Mouse (Mus musculus) forebrain, embryonic 11.5 days (tissue): ENCODE results near the gene Plekha5. TPM values are rescaled to one million over a fixed set of nuclear protein-coding genes. Genes with fewer than 3 reads are reported as not detected.
"Not testable (repeated sequence)": the region's sequence is repeated elsewhere in the genome, so short reads cannot be mapped to it uniquely, and the experiment has no call there.

Source experiments
- ATAC-seq: fragments of 200-750 bp; cut with Nextera tagmentation; replicated peaks from 2 replicates; pipeline ENCODE4 v1.8.0; 2017; ENCODE audit warnings: moderate TSS enrichment; ENCODE audit not compliant: low FRiP score
- DNase-seq: peaks from one replicate; pipeline ENCODE4 v3.0.0-alpha.2; 2017; ENCODE audit warnings: low spot score
- H3K27ac ChIP-seq: fragments of 300-500 bp; sonication (generic); 2 replicates; pipeline ENCODE4 v1.5.1; 2014; ENCODE audit warnings: low read depth, low read length
- H3K27me3 ChIP-seq: fragments of 300-500 bp; sonication (generic); 2 replicates; pipeline ENCODE4 v1.6.1; 2014; ENCODE audit warnings: mild to moderate bottlenecking, low read length, mixed read lengths; ENCODE audit not compliant: control insufficient read depth, insufficient read depth
- H3K36me3 ChIP-seq: fragments of 300-500 bp; sonication (generic); 2 replicates; pipeline ENCODE4 v1.6.1; 2014; ENCODE audit warnings: mild to moderate bottlenecking, low read length, moderate library complexity, mixed read lengths; ENCODE audit not compliant: control insufficient read depth, insufficient read depth
- H3K4me1 ChIP-seq: fragments of 300-500 bp; sonication (generic); replicated peaks from 2 replicates; pipeline ENCODE4 v1.6.1; 2014; ENCODE audit warnings: low read length, mixed read lengths; ENCODE audit not compliant: control insufficient read depth, insufficient read depth
- H3K4me2 ChIP-seq: fragments of 300-500 bp; sonication (generic); 2 replicates; pipeline ENCODE4 v1.6.1; 2014; ENCODE audit warnings: low read depth, mild to moderate bottlenecking, low read length, moderate library complexity, mixed read lengths; ENCODE audit not compliant: severe bottlenecking
- H3K4me3 ChIP-seq: fragments of 300-500 bp; sonication (generic); 2 replicates; pipeline ENCODE4 v1.5.1; 2014; ENCODE audit warnings: low read depth, low read length
- H3K9ac ChIP-seq: fragments of 300-500 bp; sonication (generic); 2 replicates; pipeline ENCODE4 v1.6.1; 2014; ENCODE audit warnings: low read length
- H3K9me3 ChIP-seq: fragments of 300-500 bp; sonication (generic); 2 replicates; pipeline ENCODE4 v1.6.1; 2016; ENCODE audit warnings: low read length, mixed read lengths; ENCODE audit not compliant: control insufficient read depth
- WGBS: fragments of 180-500 bp; shearing (Covaris S2); extraction: QIAGEN DNeasy Blood & Tissue Kit; methylation state at CpG from one replicate; pipeline ENCODE4 v1.1.7; 2014; 5-methylcytosine and 5-hydroxymethylcytosine counted together
- polyA plus RNA-seq: library from polyadenylated mRNA; unstranded; fragments of >200 nt; fragmentation: Nextera tagmentation; extraction: Ambion mirVana; gene quantifications from 2 replicates; pipeline ENCODE4 v1.2.1, GENCODE M21; 2014

The Plekha5 gene
- polyA plus RNA-seq, 1 experiment from 2014 or later: 63.1 TPM

DNA sequence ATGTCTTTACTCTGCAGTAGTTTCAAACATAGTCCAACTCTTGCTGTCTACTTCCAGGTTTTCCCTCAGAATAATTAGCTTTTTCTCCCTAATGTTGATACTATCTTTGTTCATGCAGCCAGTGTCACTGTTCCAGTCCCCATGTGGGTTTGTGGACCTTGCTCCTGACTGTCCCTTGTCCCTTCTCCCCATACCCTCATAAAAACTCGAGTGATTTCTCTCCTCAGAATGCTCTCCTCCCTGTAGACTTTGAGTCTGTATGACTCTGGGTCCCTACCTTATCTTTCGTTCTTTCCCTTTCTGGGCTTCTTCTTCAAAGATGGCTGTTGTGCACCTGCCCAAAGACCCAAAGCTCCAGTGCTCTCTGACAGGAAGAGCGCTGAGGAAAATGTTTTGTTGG, 64.8 kb downstream of the Plekha5 start:
- H3K36me3 ChIP-seq: no peaks in the 10 kb centered on the region
- H3K27ac ChIP-seq: no peak overlapping the region
- DNase-seq: no peak
- no peak overlapping the region for H3K4me2 ChIP-seq
- no peak overlapping the region for H3K4me3 ChIP-seq
- H3K27me3 ChIP-seq: no peaks in the 10 kb centered on the region
- no peaks in the 10 kb centered on the region for H3K4me1 ChIP-seq
- ATAC-seq: no peak
- WGBS: 95% methylated on average over 3 of the region's 3 CpGs
- H3K9ac ChIP-seq: no peak overlapping the region
- no peaks in the 10 kb centered on the region for H3K9me3 ChIP-seq

DNA sequence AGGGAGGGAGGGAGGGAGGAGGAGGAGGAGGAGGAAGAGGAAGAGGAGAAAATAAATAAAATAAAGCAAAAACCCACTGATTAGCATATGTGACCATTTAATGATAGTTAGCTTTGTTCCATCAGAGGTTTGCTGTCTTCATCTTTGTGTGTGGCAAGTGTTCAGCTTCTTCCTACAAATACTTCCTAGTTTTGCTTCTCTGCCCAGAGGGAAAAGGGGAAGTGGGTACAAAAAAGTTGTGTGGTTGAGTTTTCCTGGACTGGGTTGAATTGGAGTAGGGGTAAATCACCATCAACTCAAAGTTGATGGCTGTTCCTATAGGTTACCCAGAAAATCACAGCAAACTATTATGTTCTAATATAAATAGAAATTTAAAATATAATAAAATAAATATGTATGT, 65.7 kb downstream of the Plekha5 start:
- H3K27ac ChIP-seq: no peak overlapping the region
- DNase-seq (no peak), ATAC-seq (no peak)
- H3K27me3 ChIP-seq: no peaks in the 10 kb centered on the region
- no peak overlapping the region for H3K4me3 ChIP-seq
- H3K9ac ChIP-seq: no peak overlapping the region
- H3K9me3 ChIP-seq: no peaks in the 10 kb centered on the region
- no peaks in the 10 kb centered on the region for H3K4me1 ChIP-seq
- no peak overlapping the region for H3K4me2 ChIP-seq
- H3K36me3 ChIP-seq: no peaks in the 10 kb centered on the region

DNA sequence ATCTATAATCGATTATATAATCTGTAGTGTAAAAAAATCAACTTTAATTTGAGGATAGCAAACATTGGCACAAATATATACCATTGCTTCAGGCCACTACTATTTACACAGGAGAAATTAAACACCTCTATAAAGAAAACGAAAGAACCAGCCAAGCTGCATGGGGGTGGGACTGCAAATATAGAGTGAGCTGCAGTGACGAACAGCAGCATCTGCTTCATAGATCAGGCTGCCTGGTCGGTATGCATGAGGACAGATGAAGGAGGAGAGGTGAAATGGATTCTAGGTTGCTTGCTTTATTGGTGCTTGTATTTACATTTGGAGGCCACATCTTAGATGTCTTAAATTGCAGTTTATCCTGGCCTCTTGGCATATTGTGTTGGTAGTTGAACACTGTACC, 66.4 kb downstream of the Plekha5 start:
- Histone ChIP-seq H3K4me1 (no peaks in the 10 kb centered on the region), H3K27ac (no peak overlapping the region), H3K9me3 (no peaks in the 10 kb centered on the region), H3K4me2 (no peak overlapping the region), H3K4me3 (no peak overlapping the region), H3K9ac (no peak overlapping the region), H3K27me3 (no peaks in the 10 kb centered on the region), H3K36me3 (no peaks in the 10 kb centered on the region)
- no peak for ATAC-seq
- 87% methylated on average over 4 of the region's 4 CpGs for WGBS
- DNase-seq: no peak

GRCm38 (mm10) chr6:140490921-140491537, 67.2 kb downstream of the Plekha5 start:
- Histone ChIP-seq H3K9me3 (no peaks in the 10 kb centered on the region), H3K27me3 (no peaks in the 10 kb centered on the region), H3K4me1 (no peaks in the 10 kb centered on the region), H3K36me3 (no peaks in the 10 kb centered on the region), H3K4me2 (no peak overlapping the region), H3K4me3 (no peak overlapping the region), H3K9ac (no peak overlapping the region), H3K27ac (no peak overlapping the region)
- 86% methylated on average over 18 of the region's 18 CpGs for WGBS
- ATAC-seq (no peak), DNase-seq (no peak)

- DNase-seq: no peak
- Histone ChIP-seq H3K4me3 (no peak overlapping the region), H3K27ac (no peak overlapping the region), H3K9ac (no peak overlapping the region), H3K9me3 (no peaks in the 10 kb centered on the region), H3K27me3 (no peaks in the 10 kb centered on the region), H3K36me3 (no peaks in the 10 kb centered on the region), H3K4me1 (no peaks in the 10 kb centered on the region), H3K4me2 (no peak overlapping the region)
- ATAC-seq: no peak
- 87% methylated on average over 6 of the region's 6 CpGs for WGBS
These were observed 68.2 kb downstream of the Plekha5 start for GRCm38 (mm10) chr6:140492043-140492442.

DNA sequence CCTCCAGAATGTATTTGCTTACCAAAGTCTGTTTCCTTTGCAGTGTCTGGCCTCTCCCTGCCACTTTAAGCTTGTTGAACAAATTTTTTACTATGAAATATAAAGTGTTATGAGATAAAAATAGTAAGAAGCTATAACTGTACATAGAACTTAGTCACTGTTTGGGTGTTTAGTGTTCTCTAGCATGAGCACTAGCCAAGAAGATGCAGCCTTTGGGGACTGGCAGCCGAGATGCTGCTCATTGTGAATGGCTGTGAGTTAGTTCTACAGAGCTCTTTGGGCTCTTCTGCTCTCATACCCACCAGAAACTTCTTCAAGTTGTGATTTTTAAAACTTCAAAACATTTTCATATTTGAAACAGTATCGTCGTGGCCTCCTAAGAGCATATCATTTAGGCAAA, 74.2 kb downstream of the Plekha5 start:
- Histone ChIP-seq H3K9me3 (no peaks in the 10 kb centered on the region), H3K36me3 (no peaks in the 10 kb centered on the region; the same call in 1 of the 2 replicates), H3K4me3 (no peak overlapping the region), H3K4me2 (no peak overlapping the region), H3K27ac (no peak overlapping the region), H3K27me3 (no peaks in the 10 kb centered on the region), H3K4me1 (no peaks in the 10 kb centered on the region), H3K9ac (no peak overlapping the region)
- ATAC-seq (no peak), DNase-seq (no peak)
- 87% methylated on average over 3 of the region's 3 CpGs for WGBS

DNA sequence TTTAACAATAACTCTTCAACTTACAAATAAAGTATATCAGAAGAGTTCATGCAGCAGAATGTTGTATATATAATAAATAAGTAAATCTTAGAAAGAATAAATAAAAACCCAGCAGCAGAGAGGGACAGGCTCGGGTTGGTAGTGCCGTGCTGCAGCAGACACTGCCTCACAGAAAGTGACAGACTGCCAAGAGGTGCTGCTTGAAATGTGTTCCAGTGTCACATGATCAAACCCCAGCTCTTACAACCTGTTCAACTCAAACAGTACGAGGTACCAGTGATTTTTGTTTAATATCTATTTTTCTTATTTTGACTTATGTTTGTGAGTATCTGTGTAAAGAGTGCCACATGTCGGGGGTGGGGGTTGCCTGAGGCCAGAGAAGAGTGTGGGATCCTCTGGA, 75.1 kb downstream of the Plekha5 start:
- no peaks in the 10 kb centered on the region for H3K4me1 ChIP-seq
- no peak overlapping the region for H3K9ac ChIP-seq
- H3K9me3 ChIP-seq: no peaks in the 10 kb centered on the region
- no peak overlapping the region for H3K4me3 ChIP-seq
- no peaks in the 10 kb centered on the region for H3K27me3 ChIP-seq
- no peak overlapping the region for H3K4me2 ChIP-seq
- no peak for ATAC-seq
- H3K27ac ChIP-seq: no peak overlapping the region
- DNase-seq: no peak
- H3K36me3 ChIP-seq: no peaks in the 10 kb centered on the region; the same call in 1 of the 2 replicates
- 91% methylated on average over 4 of the region's 4 CpGs for WGBS

- DNase-seq, H3K4me3 ChIP-seq, H3K27me3 ChIP-seq, H3K27ac ChIP-seq, ATAC-seq, H3K4me2 ChIP-seq, H3K36me3 ChIP-seq, H3K9ac ChIP-seq, H3K4me1 ChIP-seq, H3K9me3 ChIP-seq: not testable (repeated sequence)
- WGBS: 69% methylated on average over 1 of the region's 1 CpGs
These were observed 77.0 kb downstream of the Plekha5 start for GRCm38 (mm10) chr6:140500829-140501228.

- Histone ChIP-seq H3K4me2 (no peak overlapping the region), H3K9ac (no peak overlapping the region), H3K9me3 (no peaks in the 10 kb centered on the region), H3K4me1 (no peaks in the 10 kb centered on the region), H3K36me3 (no peaks in the 10 kb centered on the region; the same call in 1 of the 2 replicates), H3K4me3 (no peak overlapping the region), H3K27me3 (no peaks in the 10 kb centered on the region), H3K27ac (no peak overlapping the region)
- DNase-seq (no peak), ATAC-seq (no peak)
- 93% methylated on average over 7 of the region's 7 CpGs for WGBS
These were observed 78.0 kb downstream of the Plekha5 start for GRCm38 (mm10) chr6:140501841-140502240.
